Mouse (Mus musculus) olfactory bulb, adult 2 months (tissue): ENCODE measurements around the gene Gipr. TPM values are rescaled to one million over a fixed set of nuclear protein-coding genes. Genes with fewer than 3 reads are reported as not detected.
A peak's percentile ranks its signal among the peaks of the same experiment; 100 is the strongest.

Experiments used
- H3K27ac ChIP-seq: fragments of 200-500 bp; 2 replicates; pipeline ENCODE4 v1.5.1; 2012; ENCODE audit warnings: low read depth, low read length; ENCODE audit not compliant: insufficient read depth
- H3K4me1 ChIP-seq: fragments of 200-500 bp; 2 replicates; pipeline ENCODE4 v1.6.1; 2012; ENCODE audit warnings: low read length; ENCODE audit not compliant: control insufficient read depth, insufficient read depth
- H3K4me3 ChIP-seq: fragments of 200-500 bp; 2 replicates; pipeline ENCODE4 v1.5.1; 2012; ENCODE audit warnings: mild to moderate bottlenecking, low read depth, low read length, moderate library complexity; ENCODE audit not compliant: insufficient read depth
- CTCF ChIP-seq: fragments of 200-500 bp; IDR thresholded peaks from 2 replicates; pipeline ENCODE4 v1.5.1; 2012; ENCODE audit warnings: low read depth, mild to moderate bottlenecking, low read length, moderate library complexity; ENCODE audit not compliant: insufficient read depth
- POLR2A ChIP-seq: fragments of 200-500 bp; IDR thresholded peaks from 2 replicates; pipeline ENCODE4 v1.6.1; 2012; ENCODE audit warnings: mild to moderate bottlenecking, low read depth, low read length, moderate library complexity; ENCODE audit not compliant: insufficient read depth
- WGBS: fragments of 180-500 bp; shearing (Covaris S2); methylation state at CpG from one replicate; pipeline ENCODE4 v1.1.7; 2018; 5-methylcytosine and 5-hydroxymethylcytosine counted together
- polyA plus RNA-seq: library from polyadenylated mRNA; stranded (reverse); fragments of >200 nt; gene quantifications from 2 replicates; pipeline ENCODE4 v1.2.4, GENCODE M21; 2012; ENCODE audit warnings: low replicate concordance; ENCODE audit not compliant: missing spikeins, insufficient read depth, insufficient read length

Gipr gene
- polyA plus RNA-seq, 1 experiment, result not detected

DNA sequence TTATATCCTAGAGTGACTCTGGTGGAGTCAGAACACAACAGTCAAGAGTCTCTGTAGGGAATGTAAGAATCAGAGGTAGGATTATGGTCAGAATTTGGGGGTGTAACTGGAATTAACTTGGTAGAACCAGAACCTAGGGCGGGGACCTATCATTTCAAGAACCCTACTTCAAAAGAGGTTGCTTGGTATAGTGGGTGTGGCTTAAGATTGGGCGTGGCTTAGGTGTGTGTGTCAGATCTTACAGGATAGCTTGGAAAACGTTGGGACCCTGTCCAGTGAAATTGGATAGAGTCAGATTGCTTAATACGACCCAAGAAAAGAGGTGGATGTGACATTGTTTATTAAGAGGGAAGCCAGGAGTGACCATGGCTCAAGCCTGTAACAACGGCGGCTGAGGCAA, 14.0 kb upstream of the Gipr start:
- TF ChIP-seq CTCF, result no peak
- WGBS, result 52% methylated on average over 6 of the region's 6 CpGs
- Histone ChIP-seq H3K4me1 (peaks cover 25% of the 10 kb centered on the region), H3K4me3 (no peak overlapping the region), H3K27ac (no peak overlapping the region)

DNA sequence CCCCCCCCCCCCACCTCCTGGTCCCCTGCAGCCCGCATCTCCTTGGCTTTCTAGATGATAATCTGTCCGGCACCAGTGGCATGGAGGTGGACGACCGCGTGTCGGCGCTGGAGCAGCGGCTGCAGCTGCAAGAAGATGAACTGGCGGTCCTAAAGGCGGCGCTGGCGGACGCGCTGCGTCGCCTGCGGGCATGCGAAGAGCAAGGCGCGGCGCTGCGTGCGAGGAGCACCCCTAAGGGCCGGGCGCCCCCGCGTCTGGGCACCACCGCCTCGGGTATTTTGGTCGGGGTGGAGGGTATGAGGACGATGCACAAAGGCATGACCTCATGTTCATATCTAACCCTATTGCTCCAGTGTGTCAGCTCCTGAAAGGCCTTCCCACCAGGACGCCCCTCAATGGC, 13.2 kb upstream of the Gipr start:
- Histone ChIP-seq H3K4me1 (peaks cover 21% of the 10 kb centered on the region), H3K4me3 (peak overlapping the region; percentile 19), H3K27ac (no peak overlapping the region)
- 2% methylated on average over 32 of the region's 32 CpGs for WGBS
- TF ChIP-seq CTCF, result peak; percentile 60
- TF ChIP-seq POLR2A, result no peak

DNA sequence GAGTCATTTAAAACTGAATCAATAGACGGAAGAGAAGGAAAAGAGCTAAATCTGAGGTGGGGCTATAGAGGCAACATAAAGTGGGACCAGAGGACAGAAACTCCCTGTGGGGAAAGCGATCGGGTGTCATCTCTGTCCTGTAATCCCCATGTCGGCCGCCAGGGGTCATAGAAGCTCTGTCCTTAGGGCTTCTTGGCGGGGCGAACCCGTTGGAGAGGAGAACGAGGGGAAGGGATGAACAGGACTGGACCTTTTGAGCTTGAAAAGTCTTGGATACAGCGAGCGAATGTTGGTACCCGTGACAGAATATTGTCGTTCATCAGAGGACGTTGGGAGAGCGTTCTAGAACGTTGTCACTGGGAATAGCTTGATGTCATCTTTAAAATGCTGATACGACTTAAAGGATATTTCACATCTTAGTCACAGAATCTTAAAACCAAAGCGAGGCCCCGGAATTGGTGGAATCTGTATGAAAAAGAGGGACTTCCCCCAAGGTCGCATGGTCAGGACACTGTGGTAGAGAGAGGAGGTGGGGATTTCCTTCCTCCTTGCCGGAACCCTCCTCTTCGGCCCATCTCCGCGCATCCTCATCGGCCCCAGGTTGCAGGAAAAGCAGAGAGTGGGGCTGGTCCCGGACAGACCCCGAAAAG, 12.6 kb upstream of the Gipr start:
- TF ChIP-seq POLR2A (no peak), CTCF (peak; percentile 87)
- H3K27ac ChIP-seq, result peak overlapping the region; percentile 74
- H3K4me3 ChIP-seq, result peak overlapping the region; percentile 84
- H3K4me1 ChIP-seq, result peaks cover 21% of the 10 kb centered on the region
- 8% methylated on average over 27 of the region's 27 CpGs for WGBS

DNA sequence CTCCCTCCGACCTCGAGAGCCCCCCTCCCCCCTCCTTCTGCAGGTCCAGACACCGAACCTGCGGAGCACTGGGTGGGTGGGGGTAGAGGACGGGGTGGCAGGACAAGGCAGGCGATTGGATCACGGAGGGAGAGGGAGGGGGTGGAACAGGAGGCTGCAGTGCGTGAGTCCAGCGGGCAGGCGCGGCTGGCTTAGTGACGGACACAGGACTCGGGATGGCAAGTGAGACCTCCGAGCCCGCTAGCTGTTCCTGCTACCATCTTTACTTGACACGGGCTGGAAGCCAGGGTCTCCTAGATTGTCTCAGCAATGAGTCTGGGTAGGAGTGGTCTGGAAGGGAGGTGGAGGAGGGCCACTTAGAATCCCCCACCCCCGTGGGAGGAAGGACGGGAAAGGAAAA, 12.1 kb upstream of the Gipr start:
- Histone ChIP-seq H3K4me1 (peaks cover 21% of the 10 kb centered on the region), H3K27ac (peak overlapping the region; percentile 74), H3K4me3 (peak overlapping the region; percentile 84)
- 3% methylated on average over 18 of the region's 18 CpGs for WGBS
- TF ChIP-seq POLR2A (no peak), CTCF (no peak)

DNA sequence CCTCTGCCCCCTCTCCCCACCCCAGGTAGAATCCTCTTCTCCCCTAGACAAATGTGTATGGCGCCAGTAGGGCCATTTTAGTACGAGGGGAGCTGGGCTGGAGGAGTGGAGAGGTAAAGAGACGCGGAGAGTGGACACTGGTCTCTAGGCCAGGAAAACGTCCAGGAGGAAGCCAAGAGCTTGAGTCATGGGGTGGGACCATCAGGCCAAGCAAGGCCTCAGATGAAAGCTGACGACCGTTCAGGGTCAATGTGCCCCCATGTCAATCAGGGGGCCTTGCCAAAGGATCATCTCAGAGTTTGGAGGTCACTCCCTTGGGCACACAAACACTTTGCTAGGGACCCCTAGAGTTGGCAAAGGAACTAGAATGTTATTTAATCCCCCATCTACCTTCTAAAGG, 11.3 kb upstream of the Gipr start:
- WGBS, result 56% methylated on average over 7 of the region's 7 CpGs
- Histone ChIP-seq H3K4me1 (peaks cover 21% of the 10 kb centered on the region), H3K4me3 (peak overlapping the region; percentile 84), H3K27ac (peak overlapping the region; percentile 97)
- TF ChIP-seq CTCF (no peak), POLR2A (no peak)

DNA sequence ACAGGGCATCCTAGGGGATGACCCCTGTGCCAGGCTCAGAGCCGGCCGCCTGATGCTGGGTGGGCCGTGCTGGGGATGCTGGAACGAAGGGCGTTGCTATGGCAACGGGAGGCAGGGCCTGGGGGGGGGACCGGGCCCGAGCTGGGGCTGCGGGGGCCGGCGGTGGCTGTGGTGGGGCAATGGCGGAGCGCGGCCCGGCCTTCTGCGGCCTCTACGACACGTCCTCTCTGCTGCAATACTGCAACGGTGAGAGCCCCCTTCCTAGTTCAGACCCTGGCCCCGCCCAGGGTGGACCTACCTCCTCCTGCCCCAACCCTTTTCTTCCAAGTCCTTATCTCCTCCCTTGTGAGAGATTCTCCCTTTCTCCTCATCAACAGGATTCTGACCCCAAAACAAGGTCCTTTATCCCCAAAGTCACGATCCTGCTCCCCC, 10.6 kb upstream of the Gipr start:
- Histone ChIP-seq H3K27ac (peak overlapping the region; percentile 97), H3K4me3 (peak overlapping the region; percentile 84), H3K4me1 (peaks cover 26% of the 10 kb centered on the region)
- 5% methylated on average over 21 of the region's 21 CpGs for WGBS
- no peak; the same call in none of the 2 replicates for TF ChIP-seq POLR2A
- TF ChIP-seq CTCF, result no peak

DNA sequence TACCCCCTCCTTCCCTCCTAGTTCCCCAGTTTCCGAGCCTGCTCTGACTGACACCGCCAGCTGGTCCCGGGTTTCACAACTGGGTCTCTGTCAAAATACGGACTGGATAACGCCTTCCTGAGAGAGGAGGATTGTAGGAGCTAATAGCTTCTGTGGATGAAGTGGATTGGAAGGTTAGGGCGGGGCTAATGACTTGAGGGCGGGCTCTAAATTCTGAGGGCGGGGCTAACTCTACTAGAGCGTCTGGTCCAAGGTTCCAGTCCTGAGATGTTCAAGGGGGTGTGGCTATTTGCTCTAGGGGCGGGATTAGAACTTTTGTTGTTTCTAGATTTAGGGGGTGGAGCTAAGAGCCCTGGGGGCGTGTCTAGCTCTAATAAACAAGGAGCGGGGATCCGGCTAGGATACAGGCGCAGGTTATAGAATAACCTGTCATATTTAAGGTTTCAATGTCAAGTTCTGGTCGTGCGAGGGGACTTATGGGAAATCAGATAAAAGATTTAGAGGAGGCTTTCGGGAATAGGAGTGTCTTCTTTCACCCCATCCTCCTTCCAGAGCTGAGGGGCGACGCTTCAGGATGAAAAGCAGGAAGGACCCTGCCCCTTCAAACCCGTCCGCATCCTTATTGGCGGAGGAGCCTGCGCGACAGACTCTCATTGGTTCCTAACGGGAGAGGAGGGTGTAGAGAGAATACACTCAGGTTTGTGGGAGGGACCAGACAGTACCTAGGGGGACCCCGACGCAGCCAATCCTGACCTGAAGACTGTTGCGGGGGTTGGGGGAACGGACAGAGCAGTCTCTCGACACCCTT, 10.0 kb upstream of the Gipr start, which contains the start of gene Eml2:
Gene Eml2 (plus strand): TSS at position 714 of the 808 bp plus-strand sequence.
- H3K4me1 ChIP-seq, result peaks cover 32% of the 10 kb centered on the region
- H3K4me3 ChIP-seq, result peak within 1 kb of the TSS; percentile 84
- 1% methylated on average over 30 of the region's 30 CpGs for WGBS
- TF ChIP-seq CTCF (no peak), POLR2A (peak; percentile 59; the same call in 1 of the 2 replicates)
- peak within 1 kb of the TSS; percentile 97 for H3K27ac ChIP-seq

DNA sequence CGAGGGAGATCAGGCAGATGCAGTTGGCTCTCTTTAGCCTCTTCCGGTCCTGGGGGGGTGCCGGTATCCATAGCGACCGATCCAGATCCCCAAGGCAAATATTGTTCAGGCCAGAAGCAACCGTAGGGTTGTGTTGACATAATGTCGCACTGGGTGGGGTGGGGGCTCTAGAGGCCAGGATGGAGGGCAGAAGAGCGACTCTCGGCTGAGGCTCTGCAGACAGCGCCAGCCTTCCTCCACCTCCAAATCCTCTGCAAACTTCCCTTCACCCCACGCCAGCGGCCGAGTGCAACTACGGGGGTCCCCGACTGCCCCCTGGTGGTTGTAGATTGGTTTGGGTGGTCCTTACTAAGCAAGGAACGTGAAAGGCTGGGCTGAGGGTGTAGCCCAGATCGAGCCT, 6.9 kb upstream of the Gipr start:
- Histone ChIP-seq H3K4me1 (peaks cover 39% of the 10 kb centered on the region), H3K27ac (peak overlapping the region; percentile 95), H3K4me3 (peak overlapping the region; percentile 54)
- WGBS, result 3% methylated on average over 17 of the region's 17 CpGs
- TF ChIP-seq POLR2A (no peak), CTCF (peak; percentile 80)

DNA sequence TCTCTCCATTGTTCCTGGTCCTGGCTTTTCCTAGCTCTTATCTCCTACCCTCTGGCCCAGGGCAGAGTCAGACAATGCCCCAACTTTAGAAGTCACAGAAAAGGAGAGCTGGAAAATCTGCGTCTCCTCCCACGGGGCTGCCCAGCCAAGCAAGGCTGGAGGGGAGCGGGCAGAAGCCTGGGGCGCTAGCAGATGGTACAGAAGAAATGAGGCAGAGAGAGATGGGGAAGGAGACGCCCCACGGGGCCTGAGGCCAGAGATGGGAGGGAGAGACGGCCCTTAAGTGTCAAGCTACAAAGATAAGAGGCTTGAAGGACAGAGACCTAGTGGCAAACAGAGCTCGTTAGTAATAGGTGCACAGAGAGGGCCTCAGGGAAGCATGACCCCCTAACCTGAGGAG, 5.9 kb upstream of the Gipr start:
- Histone ChIP-seq H3K4me1 (peaks cover 38% of the 10 kb centered on the region), H3K27ac (peak overlapping the region; percentile 95), H3K4me3 (peak overlapping the region; percentile 33)
- TF ChIP-seq CTCF (no peak), POLR2A (no peak)
- 20% methylated on average over 8 of the region's 8 CpGs for WGBS
